Mouse (Mus musculus) spleen, adult 2 months (tissue): Measurements from ENCODE around the gene Dirc2.

Experiments
- CTCF ChIP-seq: fragments of 200-500 bp; IDR thresholded peaks from 2 replicates; pipeline ENCODE4 v1.5.1; 2011; ENCODE audit warnings: mild to moderate bottlenecking, inconsistent platforms; ENCODE audit not compliant: insufficient read depth, insufficient read length, insufficient replicate concordance; ENCODE audit errors: extremely low read depth
- POLR2A ChIP-seq: fragments of 200-500 bp; IDR thresholded peaks from 2 replicates; pipeline ENCODE4 v1.6.1; 2011; ENCODE audit warnings: low read depth, low read length, inconsistent platforms

DNA sequence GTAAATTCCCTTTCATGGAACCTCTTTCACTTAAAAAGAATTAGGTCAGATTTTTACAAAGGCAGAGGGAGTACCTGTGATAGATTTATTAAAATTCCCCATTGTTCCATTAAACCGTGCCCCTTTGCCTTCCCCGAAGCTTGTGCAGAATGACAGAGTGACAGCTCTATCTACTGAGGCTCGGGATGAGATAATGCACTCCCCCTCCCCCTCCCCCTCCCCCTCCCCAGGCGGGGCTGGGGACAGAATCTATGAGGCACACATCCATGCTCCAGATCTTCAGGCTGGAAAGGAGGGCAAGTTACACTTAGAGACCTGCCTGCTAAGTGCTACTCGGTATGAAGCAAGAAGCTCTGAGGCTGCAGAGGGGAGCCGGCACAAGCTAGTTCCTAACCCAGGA lies 53.8 kb downstream of the Dirc2 start:
- no peak for TF ChIP-seq POLR2A
- no peak for TF ChIP-seq CTCF
